In genomic region chr3:89629811-89630210, GRCm38 (mm10) we compare ENCODE assay signal across 19 mouse cellular contexts.
A peak's percentile ranks its signal among the peaks of the same experiment; 100 is the strongest.
DNase-seq lines count a peak whose midpoint lies in the region; ATAC-seq and TF ChIP-seq lines count a peak whose summit lies in the region.
"Had no signal": no experiment of that assay in that cellular context is flagged by ENCODE, and none has a peak within 500 bp of the region (broad histone marks: within the 10 kb centered on the region; RNA-seq: fewer than 3 reads in every experiment).

No protein-coding gene starts in this region.

- peaks cover 7% of the 10 kb centered on the region; the same call in 1 of the 2 replicates for H3K27me3 ChIP-seq in heart, embryonic 10.5 days (ENCODE audit: insufficient read depth, poor library complexity, severe bottlenecking)
- H3K27me3 ChIP-seq in heart, embryonic 11.5 days (ENCODE audit: control insufficient read depth, insufficient read depth, low read length) = no peaks in the 10 kb centered on the region
- H3K27me3 ChIP-seq in kidney, postnatal 0 days (ENCODE audit: insufficient read depth, low read length) = no peaks in the 10 kb centered on the region
- 0 out of 2 replicates have a peak, but pooled peaks cover 4% of the 10 kb centered on the region for H3K27me3 ChIP-seq in heart, postnatal 0 days (ENCODE audit: control insufficient read depth, insufficient read depth, low read length)
- H3K27me3 ChIP-seq in intestine, embryonic 15.5 days (replicated peaks) = no peaks in the 10 kb centered on the region
- no peaks in the 10 kb centered on the region for H3K27me3 ChIP-seq in cerebellum, adult 2 months (ENCODE audit: control insufficient read depth, insufficient read depth, low read length)
- H3K27me3 ChIP-seq: embryonic facial prominence, embryonic 15.5 days had no signal

- no peaks in the 10 kb centered on the region for H3K9me3 ChIP-seq in heart, embryonic 10.5 days
- H3K9me3 ChIP-seq in heart, embryonic 11.5 days (replicated peaks; ENCODE audit: control insufficient read depth, low read length) = no peaks in the 10 kb centered on the region
- H3K9me3 ChIP-seq in kidney, postnatal 0 days (replicated peaks; ENCODE audit: low read length) = no peaks in the 10 kb centered on the region
- no peaks in the 10 kb centered on the region for H3K9me3 ChIP-seq in heart, postnatal 0 days (replicated peaks; ENCODE audit: control insufficient read depth, low read length)
- no peaks in the 10 kb centered on the region for H3K9me3 ChIP-seq in intestine, embryonic 15.5 days
- H3K9me3 ChIP-seq: embryonic facial prominence, embryonic 15.5 days; midbrain, embryonic 12.5 days had no signal

- DNase-seq in heart, embryonic 10.5 days (ENCODE audit: low spot score) = no peak
- peak; percentile 80 for DNase-seq in kidney, postnatal 0 days (ENCODE audit: low spot score)
- no peak for DNase-seq in kidney, postnatal 36 days
- no peak for DNase-seq in heart, postnatal 0 days (ENCODE audit: low spot score)
- no peak for DNase-seq in layer of hippocampus, adult 9-11 months
- DNase-seq in cerebellum, adult 2 months = no peak
- DNase-seq: adrenal gland, postnatal 36 days; cerebellum, adult 9-11 months; gastrocnemius, adult 2 months; liver; right cerebral cortex, adult 18-20 months had no signal

- no peak overlapping the region for H3K9ac ChIP-seq in heart, embryonic 11.5 days (ENCODE audit: low read depth, low read length)
- no peak overlapping the region for H3K9ac ChIP-seq in kidney, postnatal 0 days (ENCODE audit: low read depth, low read length)
- no peak overlapping the region for H3K9ac ChIP-seq in heart, postnatal 0 days (replicated peaks; ENCODE audit: low read depth, low read length)
- H3K9ac ChIP-seq in intestine, embryonic 15.5 days = no peak overlapping the region
- H3K9ac ChIP-seq: embryonic facial prominence, embryonic 15.5 days; midbrain, embryonic 12.5 days had no signal

- no peaks in the 10 kb centered on the region for H3K36me3 ChIP-seq in heart, embryonic 10.5 days
- H3K36me3 ChIP-seq in heart, embryonic 11.5 days (ENCODE audit: control insufficient read depth, insufficient read depth, low read length) = no peaks in the 10 kb centered on the region
- no peaks in the 10 kb centered on the region for H3K36me3 ChIP-seq in kidney, postnatal 0 days (ENCODE audit: insufficient read depth, low read length)
- H3K36me3 ChIP-seq in heart, postnatal 0 days (replicated peaks; ENCODE audit: control insufficient read depth, insufficient read depth, low read length) = no peaks in the 10 kb centered on the region
- H3K36me3 ChIP-seq in intestine, embryonic 15.5 days = no peaks in the 10 kb centered on the region
- H3K36me3 ChIP-seq: embryonic facial prominence, embryonic 15.5 days; midbrain, embryonic 12.5 days had no signal

- no peak for TF ChIP-seq CTCF in kidney, postnatal 0 days (IDR thresholded peaks at IDR 0.05; ENCODE audit: low read depth)
- no peak for TF ChIP-seq CTCF in heart, postnatal 0 days (IDR thresholded peaks at IDR 0.05; ENCODE audit: low read depth)
- TF ChIP-seq CTCF in cerebellum, adult 2 months (IDR thresholded peaks at IDR 0.05; ENCODE audit: borderline replicate concordance, insufficient read depth, low read depth, low read length) = no peak

- no peak overlapping the region for H3K4me3 ChIP-seq in heart, embryonic 10.5 days
- H3K4me3 ChIP-seq in heart, embryonic 11.5 days (ENCODE audit: low read depth, low read length) = no peak overlapping the region
- no peak overlapping the region for H3K4me3 ChIP-seq in kidney, postnatal 0 days (replicated peaks; ENCODE audit: low read depth, low read length)
- H3K4me3 ChIP-seq in heart, postnatal 0 days (ENCODE audit: low read depth, low read length) = no peak overlapping the region
- no peak overlapping the region for H3K4me3 ChIP-seq in intestine, embryonic 15.5 days (replicated peaks)
- no peak overlapping the region for H3K4me3 ChIP-seq in cerebellum, adult 2 months (replicated peaks; ENCODE audit: insufficient read depth, low read depth, low read length)
- H3K4me3 ChIP-seq: embryonic facial prominence, embryonic 15.5 days; gastrocnemius, adult 2 months; midbrain, embryonic 12.5 days; myocyte had no signal

- peak overlapping the region; percentile 48; the same call in 1 of the 2 replicates for H3K27ac ChIP-seq in heart, embryonic 10.5 days
- H3K27ac ChIP-seq in heart, embryonic 11.5 days (ENCODE audit: low read depth, low read length) = no peak overlapping the region
- peak overlapping the region; percentile 44 for H3K27ac ChIP-seq in kidney, postnatal 0 days
- H3K27ac ChIP-seq in heart, postnatal 0 days (ENCODE audit: low read depth) = 0 out of 2 replicates have a peak overlapping the region, but pooled peaks have one; percentile 11
- H3K27ac ChIP-seq in intestine, embryonic 15.5 days = peak overlapping the region; percentile 81
- H3K27ac ChIP-seq in cerebellum, adult 2 months (ENCODE audit: insufficient read depth, low read length) = no peak overlapping the region
- H3K27ac ChIP-seq: embryonic facial prominence, embryonic 15.5 days; gastrocnemius, adult 2 months; midbrain, embryonic 12.5 days had no signal

- no peak for TF ChIP-seq POLR2A in cerebellum, adult 2 months (IDR thresholded peaks at IDR 0.05; ENCODE audit: borderline replicate concordance, insufficient read depth, low read length)

- no peak for TF ChIP-seq EP300 in heart, postnatal 0 days (IDR thresholded peaks at IDR 0.05; ENCODE audit: low read depth)

- no peak overlapping the region for H3K4me2 ChIP-seq in heart, embryonic 11.5 days
- H3K4me2 ChIP-seq in kidney, postnatal 0 days (ENCODE audit: low read length) = no peak overlapping the region
- H3K4me2 ChIP-seq in heart, postnatal 0 days (ENCODE audit: low read depth, low read length) = no peak overlapping the region
- H3K4me2 ChIP-seq in intestine, embryonic 15.5 days (replicated peaks) = no peak overlapping the region
- H3K4me2 ChIP-seq: embryonic facial prominence, embryonic 15.5 days; midbrain, embryonic 12.5 days had no signal

- peaks cover 32% of the 10 kb centered on the region for H3K4me1 ChIP-seq in heart, embryonic 10.5 days
- H3K4me1 ChIP-seq in heart, embryonic 11.5 days (ENCODE audit: control insufficient read depth, insufficient read depth, low read length) = 0 out of 2 replicates have a peak, but pooled peaks cover 2% of the 10 kb centered on the region
- no peaks in the 10 kb centered on the region for H3K4me1 ChIP-seq in kidney, postnatal 0 days (replicated peaks; ENCODE audit: insufficient read depth, low read length)
- no peaks in the 10 kb centered on the region for H3K4me1 ChIP-seq in heart, postnatal 0 days (ENCODE audit: control insufficient read depth, insufficient read depth)
- peaks cover 24% of the 10 kb centered on the region; the same call in 1 of the 2 replicates for H3K4me1 ChIP-seq in intestine, embryonic 15.5 days (replicated peaks)
- peaks cover 3% of the 10 kb centered on the region for H3K4me1 ChIP-seq in cerebellum, adult 2 months (ENCODE audit: control insufficient read depth, insufficient read depth, low read length)
- H3K4me1 ChIP-seq: embryonic facial prominence, embryonic 15.5 days had no signal

- WGBS in heart, embryonic 10.5 days = 62% methylated on average over 3 of the region's 3 CpGs
- WGBS in heart, embryonic 11.5 days (ENCODE audit: insufficient replicate concordance) = 65% methylated on average over 3 of the region's 3 CpGs
- 68% methylated on average over 3 of the region's 3 CpGs for WGBS in kidney, postnatal 0 days
- WGBS in heart, postnatal 0 days = 60% methylated on average over 3 of the region's 3 CpGs
- 47% methylated on average over 3 of the region's 3 CpGs for WGBS in intestine, embryonic 15.5 days
- WGBS in cerebellum, adult 2 months = 84% methylated on average over 3 of the region's 3 CpGs

- ATAC-seq in heart, embryonic 11.5 days (replicated peaks; ENCODE audit: insufficient number of reproducible peaks, low FRiP score, low TSS enrichment) = no peak
- ATAC-seq in kidney, postnatal 0 days (replicated peaks; ENCODE audit: low FRiP score, low read depth) = no peak
- no peak for ATAC-seq in heart, postnatal 0 days (ENCODE audit: insufficient read depth, low read depth)
- ATAC-seq in intestine, embryonic 15.5 days = no peak
- ATAC-seq: activated CD4-positive, CD25-positive, alpha-beta regulatory T cell, adult 4 months; forebrain, embryonic 14.5 days; inflammation-experienced regulatory T-cells, adult 6 months had no signal

Comparison
In these comparisons a context has a peak if more than half of its experiments do, and no peak if none do; other contexts are left out.
1. H3K27ac ChIP-seq: peak in heart, embryonic 10.5 days (single experiment), kidney, postnatal 0 days (single experiment), heart, postnatal 0 days (single experiment) and intestine, embryonic 15.5 days (single experiment); none in heart, embryonic 11.5 days (single experiment) and cerebellum, adult 2 months (single experiment).